Mouse (Mus musculus) forebrain, embryonic 10.5 days (tissue): ENCODE measurements at regions not wholly inside any gene's neighbourhood (a gene's known extent, or its start where the extent isn't known, plus 50 kb on each side); places are given as distances from the start of the nearest gene placed in this dataset.

ENCODE experiments used
- DNase-seq: peaks from one replicate; pipeline ENCODE4 v3.0.0-alpha.2; 2017; ENCODE audit warnings: low spot score; ENCODE audit errors: extremely low spot score
- H3K27ac ChIP-seq: fragments of 300-500 bp; sonication (generic); 2 replicates; pipeline ENCODE4 v1.5.1; 2016; ENCODE audit warnings: mild to moderate bottlenecking
- H3K27me3 ChIP-seq: fragments of 300-500 bp; sonication (generic); 2 replicates; pipeline ENCODE4 v1.6.1; 2016; ENCODE audit warnings: mild to moderate bottlenecking; ENCODE audit not compliant: poor library complexity, severe bottlenecking
- H3K36me3 ChIP-seq: fragments of 300-500 bp; sonication (generic); replicated peaks from 2 replicates; pipeline ENCODE4 v1.6.1; 2016; ENCODE audit warnings: mild to moderate bottlenecking, moderate library complexity
- H3K4me1 ChIP-seq: fragments of 300-500 bp; sonication (generic); 2 replicates; pipeline ENCODE4 v1.6.1; 2016
- H3K4me3 ChIP-seq: fragments of 300-500 bp; sonication (generic); 2 replicates; pipeline ENCODE4 v1.5.1; 2016; ENCODE audit warnings: mild to moderate bottlenecking, moderate library complexity
- H3K9me3 ChIP-seq: fragments of 300-500 bp; sonication (generic); 2 replicates; pipeline ENCODE4 v1.6.1; 2016; ENCODE audit warnings: mild to moderate bottlenecking, moderate library complexity
- WGBS: fragments of 180-500 bp; shearing (Covaris S2); methylation state at CpG from one replicate; pipeline ENCODE4 v1.1.7; 2016; 5-methylcytosine and 5-hydroxymethylcytosine counted together

DNA sequence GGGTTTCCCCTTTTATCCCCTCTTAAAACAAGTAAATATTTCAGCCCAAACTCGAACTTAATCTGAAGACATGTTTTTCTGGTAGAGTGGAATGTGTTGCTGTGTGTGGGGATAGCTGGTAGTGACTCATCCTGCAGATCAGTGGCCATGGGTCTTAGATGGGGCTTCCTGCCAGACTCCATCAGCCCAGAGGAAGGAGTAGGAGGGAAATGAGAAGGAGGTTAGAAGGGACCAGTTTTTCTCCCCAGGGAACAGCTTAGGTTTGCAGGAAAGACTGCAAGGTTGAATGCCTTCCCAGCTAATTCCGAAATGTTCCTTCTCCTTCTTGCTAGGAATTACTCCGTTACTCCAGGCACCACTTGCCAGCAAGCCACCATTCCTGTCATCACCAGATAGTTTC is 68.8 kb upstream of the Nepro start:
- 0 out of 2 replicates have a peak, but pooled peaks cover 3% of the 10 kb centered on the region for H3K36me3 ChIP-seq
- no peak for DNase-seq
- peaks cover 22% of the 10 kb centered on the region for H3K4me1 ChIP-seq
- peaks cover 17% of the 10 kb centered on the region for H3K27me3 ChIP-seq
- H3K9me3 ChIP-seq: peaks cover 6% of the 10 kb centered on the region; the same call in 1 of the 2 replicates
- H3K4me3 ChIP-seq: no peak overlapping the region
- H3K27ac ChIP-seq: no peak overlapping the region
- 81% methylated on average over 3 of the region's 3 CpGs for WGBS

DNA sequence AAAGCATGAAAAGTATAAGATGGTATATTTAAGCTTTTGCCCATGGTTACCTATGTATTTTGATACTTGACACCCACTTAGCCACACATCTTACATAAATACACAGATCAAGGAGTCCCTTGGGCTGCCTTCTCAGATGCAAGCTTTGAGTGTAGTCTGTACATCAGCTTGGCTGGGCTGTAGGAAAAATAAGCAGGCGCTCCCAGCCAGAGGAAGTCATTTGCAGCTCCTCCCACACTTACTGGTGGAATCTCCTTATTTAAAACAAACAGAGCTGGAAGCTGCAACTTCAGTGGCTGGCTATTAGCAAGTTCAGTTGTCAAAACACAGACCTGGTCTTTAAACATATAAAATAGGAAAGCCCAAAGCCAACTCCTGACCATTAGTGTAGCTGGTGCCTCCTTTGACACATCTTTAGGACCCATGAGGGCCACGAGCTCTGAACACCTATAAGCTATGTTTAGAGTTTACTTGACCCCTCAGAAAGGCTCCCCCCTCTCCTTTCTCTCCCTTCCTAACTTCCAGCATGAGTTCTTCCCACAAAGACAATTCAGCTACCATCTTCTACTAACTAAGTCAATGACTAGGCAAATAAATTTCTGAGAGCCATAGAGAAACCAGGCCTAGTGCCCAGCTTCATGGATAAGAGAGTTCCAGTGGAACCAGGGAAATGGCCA is 75.4 kb upstream of the Nepro start:
- Histone ChIP-seq H3K9me3 (no peaks in the 10 kb centered on the region; the same call in 1 of the 2 replicates), H3K4me3 (no peak overlapping the region), H3K27me3 (no peaks in the 10 kb centered on the region), H3K27ac (peak overlapping the region; percentile 26; the same call in 1 of the 2 replicates), H3K36me3 (no peaks in the 10 kb centered on the region), H3K4me1 (peaks cover 15% of the 10 kb centered on the region)
- 80% methylated on average over 2 of the region's 2 CpGs for WGBS
- DNase-seq: no peak

DNA sequence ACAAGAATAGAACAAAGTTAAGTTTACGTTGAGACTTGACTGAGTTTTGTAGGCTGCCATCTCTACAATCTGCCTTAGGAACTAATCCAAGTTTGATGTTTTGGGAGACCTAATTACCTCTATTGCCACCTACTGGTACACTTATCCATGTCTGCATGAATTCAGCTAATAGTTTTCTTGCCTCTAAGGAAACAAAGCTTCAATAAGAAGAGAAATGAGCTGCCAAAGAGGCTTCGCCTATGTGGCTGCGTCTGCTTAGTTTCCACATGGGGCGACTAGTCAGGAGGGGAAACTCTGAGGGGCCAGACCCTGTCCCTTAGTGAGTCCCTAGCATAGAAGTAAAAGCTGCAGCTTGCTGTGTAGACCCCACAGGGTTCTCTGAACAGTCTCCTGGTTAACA is 80.1 kb upstream of the Nepro start:
- no peak for DNase-seq
- Histone ChIP-seq H3K36me3 (no peaks in the 10 kb centered on the region), H3K4me3 (no peak overlapping the region), H3K4me1 (peaks cover 15% of the 10 kb centered on the region), H3K9me3 (no peaks in the 10 kb centered on the region), H3K27ac (peak overlapping the region; percentile 70), H3K27me3 (no peaks in the 10 kb centered on the region)
- WGBS: 26% methylated on average over 4 of the region's 4 CpGs

DNA sequence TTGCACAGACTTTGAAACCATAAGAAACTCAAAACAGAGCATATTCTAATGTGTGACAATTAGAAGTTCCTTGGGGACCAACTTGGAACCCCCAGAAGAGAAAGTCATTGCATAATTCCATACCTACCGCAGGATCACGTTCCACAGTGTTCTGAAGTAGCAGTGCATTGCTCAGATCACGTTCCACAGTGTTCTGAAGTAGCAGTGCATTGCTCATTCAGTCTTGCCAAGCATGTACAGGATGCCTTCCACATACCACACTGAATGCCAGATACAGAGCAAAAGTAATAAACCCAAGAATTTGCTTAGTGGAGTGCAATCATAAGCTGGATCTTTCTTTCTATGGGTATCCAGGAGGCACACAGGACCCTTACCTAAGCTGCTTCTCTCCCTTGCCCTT is 78.4 kb upstream of the Boc start:
- H3K9me3 ChIP-seq: no peaks in the 10 kb centered on the region
- H3K4me3 ChIP-seq: no peak overlapping the region
- H3K27me3 ChIP-seq: no peaks in the 10 kb centered on the region; the same call in 1 of the 2 replicates
- H3K27ac ChIP-seq: no peak overlapping the region
- DNase-seq: no peak
- WGBS: 87% methylated on average over 3 of the region's 3 CpGs
- H3K4me1 ChIP-seq: peaks cover 16% of the 10 kb centered on the region
- no peaks in the 10 kb centered on the region for H3K36me3 ChIP-seq

DNA sequence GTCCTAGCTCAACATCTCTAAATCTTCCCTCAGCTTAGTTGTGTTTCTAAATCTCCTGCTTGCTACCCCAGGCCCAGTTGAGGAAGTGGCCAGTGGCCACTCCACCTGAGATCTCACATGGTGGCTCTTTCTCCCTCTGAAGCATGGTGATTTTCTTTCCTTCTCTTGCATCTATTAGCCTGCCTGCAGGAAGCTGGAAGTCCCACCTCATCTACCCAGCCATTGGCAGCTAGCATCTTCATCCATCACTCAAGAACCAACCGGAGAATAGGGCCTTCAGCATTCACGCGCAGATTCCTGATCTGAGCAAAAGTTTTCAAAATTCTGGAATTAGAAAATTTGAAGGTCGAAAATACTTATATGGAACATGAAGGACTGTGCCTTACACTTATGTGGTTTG is 75.8 kb upstream of the Boc start:
- peaks cover 35% of the 10 kb centered on the region for H3K4me1 ChIP-seq
- H3K27me3 ChIP-seq: peaks cover 5% of the 10 kb centered on the region
- no peak overlapping the region for H3K4me3 ChIP-seq
- no peak for DNase-seq
- WGBS: 96% methylated on average over 4 of the region's 4 CpGs
- no peak overlapping the region for H3K27ac ChIP-seq
- H3K36me3 ChIP-seq: no peaks in the 10 kb centered on the region
- no peaks in the 10 kb centered on the region for H3K9me3 ChIP-seq

DNA sequence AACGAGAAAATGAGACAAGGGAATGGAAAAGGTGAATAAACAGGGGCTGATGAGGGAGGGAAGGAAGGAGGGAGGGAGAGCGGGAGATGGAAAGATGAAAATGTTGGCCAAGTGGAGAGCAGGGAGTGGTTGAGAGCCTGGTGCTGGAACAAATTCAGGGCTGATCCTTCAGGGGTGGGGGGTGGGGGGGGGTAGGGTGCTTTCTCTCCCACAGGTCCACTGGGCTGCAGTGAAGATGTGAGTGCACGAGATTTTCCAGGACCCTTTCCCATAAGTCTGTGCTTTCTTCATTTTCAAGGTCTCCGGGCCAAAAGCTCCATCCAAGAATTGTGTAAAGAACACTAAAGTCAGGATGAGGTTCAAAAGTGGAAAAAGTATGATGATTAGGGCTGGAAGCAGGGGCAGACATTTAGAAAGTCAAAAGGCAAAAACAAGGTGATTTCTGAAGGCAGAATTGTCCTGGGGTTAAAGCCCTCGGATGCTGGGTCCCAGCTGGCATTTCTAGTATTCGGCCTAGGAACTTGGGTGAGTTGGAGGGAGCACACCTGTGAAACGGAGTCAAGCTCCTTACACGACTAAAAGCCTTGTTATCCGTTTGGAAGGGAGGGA is 74.5 kb upstream of the Boc start:
- Histone ChIP-seq H3K36me3 (no peaks in the 10 kb centered on the region), H3K27ac (peak overlapping the region; percentile 80), H3K27me3 (peaks cover 5% of the 10 kb centered on the region), H3K9me3 (no peaks in the 10 kb centered on the region), H3K4me3 (no peak overlapping the region), H3K4me1 (peaks cover 35% of the 10 kb centered on the region)
- DNase-seq: no peak
- WGBS: 59% methylated on average over 9 of the region's 9 CpGs

DNA sequence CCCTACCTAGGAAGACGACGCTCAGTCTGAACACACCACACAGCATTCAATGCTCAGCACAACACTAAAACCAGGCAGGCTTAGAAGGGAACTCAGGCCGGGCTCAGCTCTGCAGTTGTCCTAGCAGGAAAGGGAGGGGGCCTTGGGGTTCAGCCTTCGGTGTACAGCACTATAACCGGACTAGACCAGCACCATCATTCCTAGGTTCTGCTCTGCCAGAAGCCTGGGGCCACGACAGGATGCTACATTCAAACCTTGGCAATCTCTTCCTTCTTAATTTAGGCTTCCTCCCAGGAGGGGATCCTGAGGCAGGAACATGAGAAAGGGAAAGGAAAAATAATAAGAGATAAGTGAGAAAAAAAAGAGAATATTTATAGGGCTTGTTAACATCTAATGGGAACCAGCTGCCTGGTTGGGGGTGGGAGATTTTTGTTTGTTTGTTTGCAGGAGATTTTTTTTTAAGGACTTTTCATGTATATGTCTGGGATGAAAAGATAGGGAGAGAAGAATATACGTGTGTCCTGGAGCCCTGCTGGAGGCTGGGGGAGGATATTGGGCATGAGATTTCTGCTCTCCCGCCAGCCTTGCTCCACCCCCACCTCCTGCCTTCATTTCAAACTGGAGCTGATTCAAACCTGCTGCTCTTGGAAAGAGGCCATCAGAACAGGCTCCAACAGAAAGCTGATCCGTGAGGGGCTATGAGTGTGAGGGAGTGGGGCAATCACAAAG is 73.8 kb upstream of the Boc start:
- DNase-seq: peak; percentile 33

DNA sequence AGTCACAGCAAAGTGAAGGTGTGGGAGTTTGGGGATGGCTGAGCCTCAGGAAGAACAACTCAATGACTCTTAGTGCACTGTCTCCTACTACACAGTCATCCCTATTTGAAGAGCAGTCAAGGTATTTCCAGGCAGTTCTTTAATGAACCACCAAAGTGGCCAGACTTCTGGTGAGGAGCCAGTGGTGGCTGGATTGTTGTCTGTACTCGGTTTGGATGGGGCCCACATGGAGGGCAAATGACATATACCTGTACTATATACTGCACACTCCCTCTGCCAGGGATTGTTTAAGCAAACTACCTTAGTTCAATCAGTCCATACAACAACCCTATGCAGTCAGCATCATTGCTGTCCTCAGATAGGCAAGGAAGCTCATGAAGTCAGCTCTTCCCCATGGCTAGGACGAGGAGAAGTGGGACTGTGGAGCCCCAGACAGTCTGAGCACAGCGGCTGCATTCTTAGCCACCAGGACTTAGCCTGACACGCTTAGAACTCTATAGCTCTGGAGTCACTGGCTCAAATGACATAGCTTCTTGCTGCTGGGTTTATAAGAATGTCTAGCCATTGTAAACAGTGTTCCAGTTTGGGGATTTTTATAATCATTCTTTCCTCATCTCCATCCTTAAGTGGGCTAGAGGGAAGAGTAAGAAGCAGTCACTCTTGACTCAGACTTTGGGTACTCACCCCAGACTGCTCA is 72.8 kb upstream of the Boc start:
- no peaks in the 10 kb centered on the region for H3K36me3 ChIP-seq
- H3K9me3 ChIP-seq: no peaks in the 10 kb centered on the region
- peaks cover 35% of the 10 kb centered on the region for H3K4me1 ChIP-seq
- peaks cover 5% of the 10 kb centered on the region for H3K27me3 ChIP-seq
- H3K4me3 ChIP-seq: no peak overlapping the region
- H3K27ac ChIP-seq: peak overlapping the region; percentile 80
- no peak for DNase-seq
- 84% methylated on average over 4 of the region's 4 CpGs for WGBS

More for the DNA sequence above, 73.8 kb upstream of the Boc start:
- Histone ChIP-seq H3K27me3 (peaks cover 5% of the 10 kb centered on the region), H3K4me3 (no peak overlapping the region), H3K4me1 (peaks cover 35% of the 10 kb centered on the region), H3K27ac (peak overlapping the region; percentile 80), H3K9me3 (no peaks in the 10 kb centered on the region), H3K36me3 (no peaks in the 10 kb centered on the region)
- WGBS: 31% methylated on average over 9 of the region's 9 CpGs

DNA sequence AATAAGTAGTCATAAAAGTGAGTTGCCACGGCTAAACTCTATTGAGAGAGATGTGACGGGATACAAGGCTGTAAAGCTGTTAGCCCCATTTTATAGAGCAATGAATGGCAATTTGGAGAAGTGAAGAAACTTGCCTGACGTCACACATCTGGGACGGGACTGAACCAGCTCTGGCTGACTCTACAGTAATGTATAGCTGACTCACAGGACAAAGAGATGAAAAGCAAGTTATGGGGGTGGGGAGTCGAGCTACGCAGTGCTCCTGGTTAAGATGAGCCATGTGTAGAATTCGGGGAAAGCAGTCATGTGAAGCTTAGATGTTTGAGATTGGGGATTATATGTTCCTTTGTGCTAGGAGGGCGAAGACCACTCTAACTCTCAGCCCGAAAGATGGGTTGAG is 72.2 kb upstream of the Boc start:
- DNase-seq: no peak
- no peak overlapping the region for H3K4me3 ChIP-seq
- peaks cover 35% of the 10 kb centered on the region for H3K4me1 ChIP-seq
- no peaks in the 10 kb centered on the region for H3K9me3 ChIP-seq
- peaks cover 5% of the 10 kb centered on the region for H3K27me3 ChIP-seq
- peak overlapping the region; percentile 80; the same call in 1 of the 2 replicates for H3K27ac ChIP-seq
- H3K36me3 ChIP-seq: no peaks in the 10 kb centered on the region
- WGBS: 93% methylated on average over 9 of the region's 9 CpGs

DNA sequence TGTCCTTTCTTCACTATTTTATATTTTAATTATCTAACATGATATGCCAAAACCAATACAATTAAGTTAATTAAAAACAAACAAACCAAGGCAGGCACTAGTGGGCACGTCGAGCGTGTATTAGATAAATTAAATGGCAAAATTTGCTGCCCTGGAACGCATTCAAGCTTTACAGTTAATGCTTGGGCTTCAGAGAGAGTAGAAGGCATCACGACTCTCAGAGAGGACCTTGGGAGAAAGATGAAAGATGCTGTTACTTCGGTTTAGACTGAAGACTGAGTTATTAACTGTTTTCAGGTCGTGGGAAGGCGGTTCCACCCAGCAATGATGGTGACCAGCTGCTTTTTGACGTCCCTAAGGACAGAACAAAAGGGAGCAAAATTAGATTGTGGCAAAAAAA is 71.7 kb upstream of the Boc start:
- H3K36me3 ChIP-seq: no peaks in the 10 kb centered on the region
- DNase-seq: no peak
- no peak overlapping the region for H3K27ac ChIP-seq
- peaks cover 5% of the 10 kb centered on the region for H3K27me3 ChIP-seq
- H3K9me3 ChIP-seq: no peaks in the 10 kb centered on the region
- peaks cover 35% of the 10 kb centered on the region for H3K4me1 ChIP-seq
- 87% methylated on average over 9 of the region's 9 CpGs for WGBS
- H3K4me3 ChIP-seq: no peak overlapping the region

DNA sequence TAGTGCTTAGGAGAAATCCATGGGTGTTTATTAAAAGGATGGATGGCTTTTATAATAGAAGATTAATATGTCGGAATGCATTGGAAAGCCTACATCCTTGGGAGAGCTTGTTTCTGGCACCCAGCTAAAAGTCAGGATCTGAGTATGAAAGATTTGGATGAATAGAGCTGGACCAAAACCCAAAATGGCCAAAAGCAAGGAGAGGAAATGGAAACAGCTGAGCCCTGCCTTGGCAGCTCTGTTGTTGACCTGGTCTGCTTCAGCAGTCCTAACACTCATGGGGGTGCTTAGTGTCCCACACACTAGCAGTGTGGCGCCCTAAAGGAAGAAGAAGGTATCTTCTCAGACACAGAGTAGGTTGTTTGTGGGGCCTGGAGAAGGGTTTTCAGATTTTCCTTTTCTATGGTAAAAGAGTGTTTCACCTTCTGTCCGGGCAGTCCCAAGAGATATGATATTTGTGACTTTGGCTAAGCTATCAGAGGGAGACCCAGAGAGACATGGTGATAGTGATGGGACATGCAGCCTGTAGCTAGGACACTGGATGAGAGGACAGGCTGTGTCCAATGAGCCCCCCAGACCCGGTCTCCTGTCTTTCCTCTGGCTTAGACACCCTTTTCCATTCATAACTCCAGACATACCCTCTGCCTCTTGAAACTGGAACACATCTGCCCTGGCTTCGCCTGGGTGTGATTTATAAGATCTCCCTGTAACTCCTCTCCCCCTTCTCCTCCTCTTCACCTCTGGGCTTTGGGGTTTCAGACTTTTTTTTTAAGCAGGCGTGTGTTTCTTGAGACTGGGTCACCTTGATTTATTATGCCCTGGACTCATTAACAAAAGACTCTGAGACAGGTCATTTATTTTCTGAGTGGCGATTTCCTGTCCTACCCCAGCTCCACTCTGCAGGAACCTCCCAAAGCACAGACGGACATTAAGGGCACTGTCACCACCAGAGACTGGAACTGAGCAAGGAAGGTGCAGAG is 70.9 kb upstream of the Boc start:
- peaks cover 5% of the 10 kb centered on the region for H3K27me3 ChIP-seq
- no peak for DNase-seq
- H3K9me3 ChIP-seq: no peaks in the 10 kb centered on the region
- H3K4me1 ChIP-seq: peaks cover 40% of the 10 kb centered on the region
- H3K27ac ChIP-seq: no peak overlapping the region
- no peak overlapping the region for H3K4me3 ChIP-seq
- WGBS: 80% methylated on average over 8 of the region's 8 CpGs
- no peaks in the 10 kb centered on the region for H3K36me3 ChIP-seq

DNA sequence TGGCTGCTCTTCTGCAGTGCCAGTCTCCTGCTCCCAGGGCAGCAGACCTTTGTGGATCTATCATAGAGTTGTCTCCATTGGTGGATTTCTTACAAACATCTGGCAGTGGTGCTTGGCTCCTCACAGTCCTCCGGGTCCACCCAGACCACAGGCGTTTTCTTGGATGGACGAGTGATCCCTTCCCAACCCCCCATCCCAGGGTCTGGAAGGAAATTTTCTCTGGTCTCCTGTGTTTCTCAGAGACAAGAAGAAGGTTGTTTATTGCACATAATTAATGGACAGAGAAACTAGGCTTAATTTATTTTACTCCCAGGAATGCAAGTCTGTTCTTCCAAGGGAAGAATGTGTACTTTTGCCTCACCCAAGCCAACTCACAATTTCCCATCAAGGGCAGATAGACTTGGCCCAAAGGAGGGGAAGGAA is 67.2 kb upstream of the Boc start:
- DNase-seq: no peak
- peaks cover 13% of the 10 kb centered on the region for H3K4me1 ChIP-seq
- H3K27ac ChIP-seq: peak overlapping the region; percentile 30; the same call in 1 of the 2 replicates
- H3K27me3 ChIP-seq: no peaks in the 10 kb centered on the region
- 93% methylated on average over 3 of the region's 3 CpGs for WGBS
- no peaks in the 10 kb centered on the region for H3K36me3 ChIP-seq
- no peaks in the 10 kb centered on the region for H3K9me3 ChIP-seq
- no peak overlapping the region for H3K4me3 ChIP-seq
